Mouse (Mus musculus) adrenal gland, postnatal 14 days (tissue): ENCODE data around the gene Myadml2. TPM values are rescaled to one million over a fixed set of nuclear protein-coding genes. Genes with fewer than 3 reads are reported as not detected.

Experiments
- DNase-seq: peaks from one replicate; pipeline ENCODE4 v3.0.0; 2021; ENCODE audit warnings: mixed read lengths
- total RNA-seq: library from RNA; stranded (reverse); gene quantifications from 2 replicates; pipeline ENCODE4 v1.2.3, GENCODE M21; 2021

Myadml2 gene
- total RNA-seq, 1 experiment from 2014 or later: not detected

GRCm38 (mm10) chr11:120629911-120630310, 18.0 kb downstream of the Myadml2 start:
- DNase-seq: peak; percentile 75

GRCm38 (mm10) chr11:120629341-120629730, 18.6 kb downstream of the Myadml2 start:
- peak; percentile 63 for DNase-seq

GRCm38 (mm10) chr11:120628601-120629340, 19.2 kb downstream of the Myadml2 start:
- DNase-seq: no peak

GRCm38 (mm10) chr11:120627468-120628300, 20.3 kb downstream of the Myadml2 start:
- no peak for DNase-seq

- DNase-seq: no peak
These were observed 21.0 kb downstream of the Myadml2 start for GRCm38 (mm10) chr11:120626785-120627467.

GRCm38 (mm10) chr11:120625152-120625775, 22.7 kb downstream of the Myadml2 start, which contains the start of gene Sirt7:
Sirt7 (minus strand) TSS chr11:120625240.
- DNase-seq: no peak

GRCm38 (mm10) chr11:120624680-120625111, 23.3 kb downstream of the Myadml2 start:
- peak; percentile 93 for DNase-seq

- DNase-seq: peak; percentile 87
These were observed 23.8 kb downstream of the Myadml2 start for GRCm38 (mm10) chr11:120623961-120624679.

GRCm38 (mm10) chr11:120622805-120623204, 25.2 kb downstream of the Myadml2 start:
- DNase-seq: peak; percentile 66

GRCm38 (mm10) chr11:120620195-120620594, 27.8 kb downstream of the Myadml2 start:
- DNase-seq: no peak

GRCm38 (mm10) chr11:120618619-120619535, 29.1 kb downstream of the Myadml2 start:
- peak; percentile 43 for DNase-seq

- peak; percentile 97 for DNase-seq
These were observed 30.3 kb downstream of the Myadml2 start, which contains the start of gene Pcyt2 for GRCm38 (mm10) chr11:120617519-120618112. Pcyt2 (minus strand) TSS chr11:120617936.

GRCm38 (mm10) chr11:120616617-120617294, 31.2 kb downstream of the Myadml2 start:
- DNase-seq: no peak

- DNase-seq: no peak
These were observed 32.3 kb downstream of the Myadml2 start for GRCm38 (mm10) chr11:120615606-120616203.

- DNase-seq: no peak
These were observed 32.8 kb downstream of the Myadml2 start for GRCm38 (mm10) chr11:120615167-120615566.

GRCm38 (mm10) chr11:120613976-120614375, 34.0 kb downstream of the Myadml2 start:
- no peak for DNase-seq

GRCm38 (mm10) chr11:120613481-120613972, 34.4 kb downstream of the Myadml2 start:
- DNase-seq: no peak

- peak; percentile 89 for DNase-seq
These were observed 35.2 kb downstream of the Myadml2 start for GRCm38 (mm10) chr11:120612763-120613162.
